Mouse (Mus musculus) forebrain, embryonic 16.5 days (tissue): ENCODE results near the gene Pcp4. TPM values are rescaled to one million over a fixed set of nuclear protein-coding genes. Genes with fewer than 3 reads are reported as not detected.
A peak's percentile ranks its signal among the peaks of the same experiment; 100 is the strongest.

Experiments used
- ATAC-seq: fragments of 200-750 bp; cut with Nextera tagmentation; 2 replicates; pipeline ENCODE4 v1.8.0; 2017; ENCODE audit warnings: mild to moderate bottlenecking, moderate library complexity
- H3K27ac ChIP-seq: fragments of 300-500 bp; sonication (generic); 2 replicates; pipeline ENCODE4 v1.5.1; 2014; ENCODE audit warnings: low read length, control low read depth
- H3K27me3 ChIP-seq: fragments of 300-500 bp; sonication (generic); replicated peaks from 2 replicates; pipeline ENCODE4 v1.6.1; 2014; ENCODE audit warnings: low read length; ENCODE audit not compliant: control insufficient read depth, insufficient read depth
- H3K36me3 ChIP-seq: fragments of 300-500 bp; sonication (generic); 2 replicates; pipeline ENCODE4 v1.6.1; 2014; ENCODE audit not compliant: control insufficient read depth, insufficient read depth
- H3K4me1 ChIP-seq: fragments of 300-500 bp; sonication (generic); replicated peaks from 2 replicates; pipeline ENCODE4 v1.6.1; 2014; ENCODE audit warnings: low read length; ENCODE audit not compliant: control insufficient read depth, insufficient read depth
- H3K4me2 ChIP-seq: fragments of 300-500 bp; sonication (generic); 2 replicates; pipeline ENCODE4 v1.6.1; 2014; ENCODE audit warnings: mild to moderate bottlenecking, low read length, control low read depth
- H3K4me3 ChIP-seq: fragments of 300-500 bp; sonication (generic); replicated peaks from 2 replicates; pipeline ENCODE4 v1.5.1; 2014; ENCODE audit warnings: mild to moderate bottlenecking, low read length, control low read depth
- H3K9ac ChIP-seq: fragments of 300-500 bp; sonication (generic); replicated peaks from 2 replicates; pipeline ENCODE4 v1.6.1; 2014; ENCODE audit warnings: low read depth, low read length, control low read depth
- H3K9me3 ChIP-seq: fragments of 300-500 bp; sonication (generic); 2 replicates; pipeline ENCODE4 v1.6.1; 2016; ENCODE audit warnings: low read length; ENCODE audit not compliant: control insufficient read depth
- WGBS: fragments of 180-500 bp; shearing (Covaris S2); extraction: QIAGEN DNeasy Blood & Tissue Kit; methylation state at CpG from one replicate; pipeline ENCODE4 v1.1.7; 2014; 5-methylcytosine and 5-hydroxymethylcytosine counted together
- polyA plus RNA-seq: library from polyadenylated mRNA; unstranded; fragments of >200 nt; fragmentation: Nextera tagmentation; extraction: Ambion mirVana; gene quantifications from 2 replicates; pipeline ENCODE4 v1.2.1, GENCODE M21; 2015

The Pcp4 gene
- polyA plus RNA-seq, 1 experiment from 2014 or later, result 175 TPM

DNA sequence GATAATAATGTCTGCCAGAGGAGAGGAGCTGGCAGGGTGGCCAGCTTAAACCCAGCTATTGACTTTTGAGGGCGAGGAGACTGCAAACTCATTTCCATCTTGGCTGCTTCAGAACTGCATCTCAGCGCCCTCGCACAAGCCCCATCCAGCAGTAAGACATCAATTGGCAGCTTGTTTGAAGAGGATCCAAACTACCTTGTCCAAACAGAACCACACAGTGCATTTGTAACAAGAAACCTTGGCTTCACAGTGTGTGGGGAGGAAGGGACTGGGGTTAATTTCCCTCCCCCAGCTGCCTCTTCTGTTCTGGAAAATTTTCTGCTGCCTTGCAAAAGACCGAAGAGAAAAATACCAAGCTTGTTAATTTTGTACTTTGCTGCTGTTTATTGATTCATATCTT lies 71.7 kb downstream of the Pcp4 start:
- no peaks in the 10 kb centered on the region for H3K27me3 ChIP-seq
- H3K36me3 ChIP-seq, result no peaks in the 10 kb centered on the region
- no peaks in the 10 kb centered on the region for H3K9me3 ChIP-seq
- no peak for ATAC-seq
- no peak overlapping the region for H3K9ac ChIP-seq
- H3K4me3 ChIP-seq, result no peak overlapping the region
- H3K27ac ChIP-seq, result no peak overlapping the region
- H3K4me2 ChIP-seq, result no peak overlapping the region
- no peaks in the 10 kb centered on the region for H3K4me1 ChIP-seq
- WGBS, result 68% methylated on average over 4 of the region's 4 CpGs

DNA sequence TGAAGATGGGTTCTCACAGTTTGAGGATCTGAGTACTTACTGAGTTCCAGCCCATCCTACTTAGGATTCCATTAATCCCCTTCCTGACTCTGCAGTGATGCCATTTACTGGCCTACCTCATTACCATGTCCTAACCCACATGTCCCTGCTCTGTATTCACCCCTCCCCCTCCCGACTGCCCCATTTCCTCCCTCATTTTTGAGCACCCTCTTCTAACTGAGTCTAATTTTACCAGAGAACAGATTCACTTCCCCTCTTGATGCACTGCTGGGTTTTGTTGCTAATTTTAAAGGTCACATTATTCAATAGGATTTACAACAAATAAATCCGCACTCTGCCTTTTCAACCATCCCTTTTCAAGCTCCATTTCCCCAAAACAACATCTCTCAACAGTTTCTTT lies 73.7 kb downstream of the Pcp4 start:
- Histone ChIP-seq H3K9me3 (no peaks in the 10 kb centered on the region), H3K9ac (no peak overlapping the region), H3K4me3 (no peak overlapping the region), H3K4me2 (no peak overlapping the region), H3K4me1 (no peaks in the 10 kb centered on the region), H3K27me3 (no peaks in the 10 kb centered on the region), H3K36me3 (no peaks in the 10 kb centered on the region), H3K27ac (no peak overlapping the region)
- no peak for ATAC-seq
- 60% methylated on average over 2 of the region's 2 CpGs for WGBS

GRCm38 (mm10) chr16:96552680-96553079 lies 85.3 kb downstream of the Pcp4 start:
- ATAC-seq, result no peak
- Histone ChIP-seq H3K27me3 (no peaks in the 10 kb centered on the region), H3K4me3 (no peak overlapping the region), H3K27ac (no peak overlapping the region), H3K9me3 (no peaks in the 10 kb centered on the region), H3K4me1 (no peaks in the 10 kb centered on the region), H3K4me2 (no peak overlapping the region), H3K36me3 (no peaks in the 10 kb centered on the region), H3K9ac (no peak overlapping the region)
- WGBS, result 87% methylated on average over 2 of the region's 2 CpGs

DNA sequence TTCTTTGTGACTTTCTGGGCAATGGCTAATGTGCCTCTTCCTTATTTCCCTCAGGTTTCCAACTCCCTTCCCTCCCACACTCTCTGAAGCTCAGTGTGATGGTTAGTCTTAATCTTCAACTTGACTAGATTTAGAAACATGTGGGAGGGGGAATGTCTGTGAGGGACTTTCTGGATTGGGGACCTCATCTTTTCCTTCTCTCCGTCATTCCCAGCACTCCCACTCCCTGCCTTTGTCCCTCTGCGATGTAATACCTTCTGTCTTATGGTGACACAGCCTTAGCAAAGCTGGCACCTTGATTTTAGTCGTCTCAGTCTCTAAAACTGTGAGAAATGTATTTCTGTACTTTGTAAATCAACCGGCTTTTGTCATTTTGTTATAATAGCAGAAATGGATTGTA lies 88.0 kb downstream of the Pcp4 start:
- Histone ChIP-seq H3K9me3 (no peaks in the 10 kb centered on the region), H3K36me3 (no peaks in the 10 kb centered on the region), H3K27me3 (no peaks in the 10 kb centered on the region), H3K4me2 (no peak overlapping the region), H3K4me1 (no peaks in the 10 kb centered on the region), H3K27ac (no peak overlapping the region), H3K4me3 (no peak overlapping the region), H3K9ac (no peak overlapping the region)
- no peak for ATAC-seq
- 78% methylated on average over 4 of the region's 4 CpGs for WGBS

- Histone ChIP-seq H3K36me3 (no peaks in the 10 kb centered on the region), H3K4me3 (no peak overlapping the region), H3K4me1 (no peaks in the 10 kb centered on the region), H3K9ac (no peak overlapping the region), H3K9me3 (no peaks in the 10 kb centered on the region), H3K27me3 (no peaks in the 10 kb centered on the region), H3K4me2 (no peak overlapping the region), H3K27ac (no peak overlapping the region)
- ATAC-seq, result no peak
- WGBS, result 88% methylated on average over 3 of the region's 3 CpGs
These were observed 89.2 kb downstream of the Pcp4 start for GRCm38 (mm10) chr16:96556621-96557020.

GRCm38 (mm10) chr16:96558341-96558740 lies 90.9 kb downstream of the Pcp4 start:
- Histone ChIP-seq H3K9me3 (no peaks in the 10 kb centered on the region), H3K27ac (no peak overlapping the region), H3K4me1 (no peaks in the 10 kb centered on the region), H3K27me3 (no peaks in the 10 kb centered on the region), H3K4me3 (no peak overlapping the region), H3K36me3 (no peaks in the 10 kb centered on the region), H3K4me2 (no peak overlapping the region), H3K9ac (no peak overlapping the region)
- 93% methylated on average over 1 of the region's 1 CpGs for WGBS
- ATAC-seq, result no peak

DNA sequence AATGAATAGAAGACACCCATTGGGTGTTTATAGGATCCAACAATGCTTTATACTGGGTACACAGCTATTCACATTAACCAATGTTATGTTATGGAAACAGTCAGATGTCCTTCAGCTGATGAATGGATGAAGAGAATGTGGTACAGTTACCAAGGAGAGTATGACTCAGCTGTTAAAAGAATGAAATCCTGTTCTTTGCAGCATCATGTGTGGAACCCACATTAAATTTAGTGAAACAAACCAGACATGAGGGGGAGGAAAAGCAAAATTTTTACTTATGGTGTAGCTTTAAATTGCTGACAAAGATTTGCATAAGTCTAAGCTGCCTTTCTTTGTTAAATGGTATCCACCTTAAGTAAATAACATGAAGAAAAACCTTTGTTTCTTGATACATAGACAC lies 92.4 kb downstream of the Pcp4 start:
- Histone ChIP-seq H3K9me3 (no peaks in the 10 kb centered on the region), H3K36me3 (no peaks in the 10 kb centered on the region), H3K9ac (no peak overlapping the region), H3K27me3 (no peaks in the 10 kb centered on the region), H3K4me1 (peaks cover 4% of the 10 kb centered on the region; the same call in 1 of the 2 replicates), H3K27ac (no peak overlapping the region), H3K4me2 (no peak overlapping the region), H3K4me3 (no peak overlapping the region)
- no peak for ATAC-seq

DNA sequence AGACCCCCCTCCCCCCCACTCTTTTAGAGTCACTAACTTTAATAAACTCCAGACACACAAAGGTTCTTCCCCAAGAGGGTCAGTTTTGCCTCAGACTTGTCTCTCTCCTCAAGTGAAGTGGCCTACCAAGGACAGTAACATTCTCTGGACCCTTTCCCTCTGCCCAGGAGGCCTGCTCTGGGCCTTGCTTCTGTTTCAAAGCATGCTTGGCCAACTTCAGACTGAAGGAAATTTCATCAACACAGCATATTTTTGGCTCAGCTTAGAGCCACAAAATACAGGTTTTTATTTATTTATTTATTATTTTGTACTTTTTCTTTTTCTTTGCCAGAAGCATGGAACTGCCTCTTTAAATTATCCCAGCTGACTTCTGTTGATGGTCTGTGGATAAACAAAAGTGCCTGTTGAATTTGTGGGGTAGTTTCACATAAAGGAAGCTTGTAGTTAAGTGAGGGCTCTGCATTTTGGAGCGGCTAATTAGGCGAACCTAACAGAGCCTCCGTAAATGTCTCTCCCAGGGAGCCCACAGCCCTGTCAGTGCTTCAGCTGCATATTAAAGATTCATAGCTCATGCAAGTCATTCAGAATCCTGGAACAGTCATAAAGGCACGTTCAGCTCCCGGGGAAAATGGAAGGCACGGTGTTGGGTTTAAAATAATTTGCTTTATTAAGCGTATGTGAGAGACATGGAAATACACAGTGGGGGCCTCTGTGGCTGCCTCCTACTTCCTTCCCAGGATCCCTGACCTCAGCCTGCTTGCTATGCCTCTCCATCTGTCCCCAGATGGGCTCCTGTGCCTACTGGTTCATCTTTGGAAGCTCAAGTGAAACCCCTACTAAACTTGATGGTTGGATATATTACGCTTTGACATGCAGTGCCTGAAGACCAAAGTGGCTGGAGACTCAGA lies 96.2 kb downstream of the Pcp4 start:
- Histone ChIP-seq H3K4me1 (peaks cover 4% of the 10 kb centered on the region; the same call in 1 of the 2 replicates), H3K4me2 (no peak overlapping the region), H3K36me3 (no peaks in the 10 kb centered on the region), H3K27ac (no peak overlapping the region), H3K27me3 (no peaks in the 10 kb centered on the region), H3K9ac (no peak overlapping the region), H3K9me3 (no peaks in the 10 kb centered on the region), H3K4me3 (no peak overlapping the region)
- WGBS, result 23% methylated on average over 8 of the region's 8 CpGs
- peak; percentile 66 for ATAC-seq

- WGBS, result 69% methylated on average over 3 of the region's 3 CpGs
- H3K27me3 ChIP-seq, result no peaks in the 10 kb centered on the region
These were observed 100.0 kb downstream of the Pcp4 start for GRCm38 (mm10) chr16:96567428-96567827.

More at GRCm38 (mm10) chr16:96567428-96567827, 100.0 kb downstream of the Pcp4 start:
- no peak overlapping the region for H3K4me2 ChIP-seq
- no peak for ATAC-seq
- H3K27ac ChIP-seq, result no peak overlapping the region
- H3K4me1 ChIP-seq, result peaks cover 4% of the 10 kb centered on the region; the same call in 1 of the 2 replicates
- no peaks in the 10 kb centered on the region for H3K9me3 ChIP-seq
- H3K9ac ChIP-seq, result no peak overlapping the region
- no peak overlapping the region for H3K4me3 ChIP-seq
- H3K36me3 ChIP-seq, result no peaks in the 10 kb centered on the region
